Mouse (Mus musculus): ENCODE measurements around the gene Slc25a12. TPM values are rescaled to one million over a fixed set of nuclear protein-coding genes. Genes with fewer than 3 reads are reported as not detected.

Gene Slc25a12
- total and polyA plus RNA-seq, 2 experiments from 2014 or later = 106 to 116 TPM

DNA sequence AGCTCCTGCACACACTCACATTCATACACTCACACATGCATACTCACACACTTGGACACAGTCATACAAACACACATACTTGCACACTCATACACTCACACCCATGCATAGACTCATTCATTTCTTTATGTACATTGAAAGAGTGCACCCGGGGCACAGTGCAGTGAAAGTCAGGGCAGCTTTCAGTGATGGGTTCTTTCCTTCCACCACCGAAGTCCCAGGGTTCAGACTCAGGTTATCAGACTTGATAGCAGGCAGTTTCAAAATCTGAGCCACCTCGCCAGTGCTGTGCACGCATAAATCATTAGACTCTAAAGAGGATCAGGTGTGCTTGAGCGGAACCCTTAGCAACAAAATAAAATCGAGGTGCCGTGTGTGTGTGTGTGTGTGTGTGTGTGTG is 17.4 kb downstream of the Slc25a12 start:
- H3K4me1 ChIP-seq (ENCODE audit: insufficient read depth) = no peaks in the 10 kb centered on the region
- H3K27me3 ChIP-seq (ENCODE audit: insufficient read depth, low read length) = no peaks in the 10 kb centered on the region
- ATAC-seq (no peak), DNase-seq (no peak)
- no peaks in the 10 kb centered on the region for H3K9me3 ChIP-seq (ENCODE audit: low read length)
- H3K4me3 ChIP-seq (ENCODE audit: low read depth, low read length) = no peak overlapping the region
- H3K9ac ChIP-seq = no peak overlapping the region
- H3K36me3 ChIP-seq (ENCODE audit: insufficient read depth) = no peaks in the 10 kb centered on the region
- no peak overlapping the region for H3K4me2 ChIP-seq (ENCODE audit: low read depth)
- WGBS = 86% methylated on average over 7 of the region's 7 CpGs
- H3K27ac ChIP-seq (ENCODE audit: low read depth, low read length) = no peak overlapping the region
- no peak for TF ChIP-seq CTCF (IDR thresholded peaks at IDR 0.05; ENCODE audit: low read depth)

- Histone ChIP-seq H3K4me3 (ENCODE audit: low read depth, low read length) (no peak overlapping the region), H3K4me1 (ENCODE audit: insufficient read depth) (no peaks in the 10 kb centered on the region), H3K4me2 (ENCODE audit: low read depth) (no peak overlapping the region), H3K27me3 (ENCODE audit: insufficient read depth, low read length) (no peaks in the 10 kb centered on the region), H3K9me3 (ENCODE audit: low read length) (no peaks in the 10 kb centered on the region), H3K9ac (no peak overlapping the region), H3K27ac (ENCODE audit: low read depth, low read length) (no peak overlapping the region), H3K36me3 (ENCODE audit: insufficient read depth) (no peaks in the 10 kb centered on the region)
- TF ChIP-seq CTCF (IDR thresholded peaks at IDR 0.05; ENCODE audit: low read depth) = no peak
- ATAC-seq (no peak), DNase-seq (no peak)
- 80% methylated on average over 2 of the region's 2 CpGs for WGBS
Observed at GRCm38 (mm10) chr2:71349511-71349910, 18.0 kb downstream of the Slc25a12 start.

GRCm38 (mm10) chr2:71347732-71348490 is 19.6 kb downstream of the Slc25a12 start:
- H3K4me3 ChIP-seq (ENCODE audit: low read depth, low read length) = no peak overlapping the region
- WGBS = 94% methylated on average over 20 of the region's 20 CpGs

GRCm38 (mm10) chr2:71347160-71347559 is 20.4 kb downstream of the Slc25a12 start:
- 92% methylated on average over 10 of the region's 10 CpGs for WGBS
- DNase-seq = no peak

More at GRCm38 (mm10) chr2:71347732-71348490, 19.6 kb downstream of the Slc25a12 start:
- H3K4me1 ChIP-seq (ENCODE audit: insufficient read depth) = no peaks in the 10 kb centered on the region
- no peak overlapping the region for H3K4me2 ChIP-seq (ENCODE audit: low read depth)
- no peaks in the 10 kb centered on the region for H3K27me3 ChIP-seq (ENCODE audit: insufficient read depth, low read length)
- H3K36me3 ChIP-seq (ENCODE audit: insufficient read depth) = 0 out of 2 replicates have a peak, but pooled peaks cover 4% of the 10 kb centered on the region
- no peak overlapping the region for H3K9ac ChIP-seq
- TF ChIP-seq CTCF (IDR thresholded peaks at IDR 0.05; ENCODE audit: low read depth) = no peak
- no peak overlapping the region for H3K27ac ChIP-seq (ENCODE audit: low read depth, low read length)
- no peaks in the 10 kb centered on the region for H3K9me3 ChIP-seq (ENCODE audit: low read length)
- ATAC-seq = no peak
- no peak for DNase-seq

DNA sequence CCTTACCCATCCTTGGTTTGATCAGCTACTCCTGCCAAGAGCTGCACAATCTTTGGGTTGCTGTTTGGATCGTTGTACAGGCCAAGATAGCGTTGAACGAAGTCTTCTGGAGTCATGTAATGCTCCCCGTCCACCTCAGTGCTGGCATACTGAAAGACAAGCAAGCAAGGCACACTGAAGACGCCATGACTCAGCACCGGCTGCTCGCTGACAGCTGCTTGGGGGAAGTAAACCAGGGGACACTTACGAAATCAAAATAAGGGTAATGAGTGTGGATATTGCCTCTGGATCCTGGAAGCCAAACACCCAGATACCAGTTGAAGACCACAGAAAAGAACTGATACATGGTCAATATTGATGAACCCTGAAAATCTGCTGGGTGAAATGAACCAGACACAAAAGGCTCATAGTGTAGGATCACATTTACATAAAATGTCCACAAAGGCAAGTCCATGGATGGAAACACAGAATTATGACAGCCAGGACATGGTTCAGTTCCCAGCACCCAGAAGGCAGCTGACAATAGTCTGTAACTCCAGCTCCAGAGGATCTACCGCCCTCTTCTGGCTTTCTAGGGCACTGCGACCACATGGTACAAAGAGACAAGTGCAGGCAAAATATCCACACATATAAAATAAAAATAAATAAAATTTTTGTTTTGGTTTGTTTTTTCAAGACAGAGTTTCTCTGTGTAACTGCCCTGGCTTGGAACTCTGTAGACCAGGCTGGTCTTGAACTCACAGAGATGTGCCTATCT is 23.5 kb downstream of the Slc25a12 start:
- TF ChIP-seq CTCF (IDR thresholded peaks at IDR 0.05; ENCODE audit: low read depth) = peak; percentile 18; the same call in 1 of the 2 replicates
- Histone ChIP-seq H3K36me3 (ENCODE audit: insufficient read depth) (peaks cover 4% of the 10 kb centered on the region; the same call in 1 of the 2 replicates), H3K9me3 (ENCODE audit: low read length) (no peaks in the 10 kb centered on the region), H3K4me3 (ENCODE audit: low read depth, low read length) (no peak overlapping the region), H3K4me1 (ENCODE audit: insufficient read depth) (no peaks in the 10 kb centered on the region; the same call in 1 of the 2 replicates), H3K27me3 (ENCODE audit: insufficient read depth, low read length) (no peaks in the 10 kb centered on the region), H3K9ac (no peak overlapping the region), H3K4me2 (ENCODE audit: low read depth) (no peak overlapping the region), H3K27ac (ENCODE audit: low read depth, low read length) (no peak overlapping the region)
- no peak for ATAC-seq
- DNase-seq = no peak
- WGBS = 94% methylated on average over 10 of the region's 10 CpGs

More at GRCm38 (mm10) chr2:71347160-71347559, 20.4 kb downstream of the Slc25a12 start:
- Histone ChIP-seq H3K4me2 (ENCODE audit: low read depth) (no peak overlapping the region), H3K27ac (ENCODE audit: low read depth, low read length) (no peak overlapping the region), H3K4me1 (ENCODE audit: insufficient read depth) (no peaks in the 10 kb centered on the region), H3K9ac (no peak overlapping the region), H3K9me3 (ENCODE audit: low read length) (no peaks in the 10 kb centered on the region), H3K36me3 (ENCODE audit: insufficient read depth) (peaks cover 4% of the 10 kb centered on the region; the same call in 1 of the 2 replicates), H3K27me3 (ENCODE audit: insufficient read depth, low read length) (no peaks in the 10 kb centered on the region), H3K4me3 (ENCODE audit: low read depth, low read length) (no peak overlapping the region)
- no peak for TF ChIP-seq CTCF (IDR thresholded peaks at IDR 0.05; ENCODE audit: low read depth)
- no peak for ATAC-seq

DNA sequence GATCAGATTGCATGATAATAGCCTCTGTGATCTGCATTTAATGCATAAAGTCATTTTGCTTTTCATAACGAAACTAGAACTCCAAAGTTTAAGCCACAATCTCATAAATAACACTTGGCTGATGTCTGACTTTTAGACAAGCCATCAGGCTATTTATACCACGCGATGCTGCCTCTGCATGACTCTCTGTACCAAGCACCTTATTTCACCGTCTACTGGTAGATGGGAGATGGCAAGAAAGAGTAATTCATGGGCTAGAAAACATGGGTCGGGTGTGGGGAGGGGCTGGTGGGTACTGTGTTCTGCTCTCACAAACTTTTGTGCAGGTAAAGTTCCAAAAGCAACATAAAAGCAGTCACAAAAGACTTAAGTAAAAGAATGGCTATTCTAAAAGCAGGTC is 27.4 kb downstream of the Slc25a12 start:
- no peak for DNase-seq
- WGBS = 77% methylated on average over 5 of the region's 5 CpGs
- Histone ChIP-seq H3K27me3 (ENCODE audit: insufficient read depth, low read length) (no peaks in the 10 kb centered on the region), H3K9me3 (ENCODE audit: low read length) (no peaks in the 10 kb centered on the region), H3K4me3 (ENCODE audit: low read depth, low read length) (no peak overlapping the region), H3K36me3 (ENCODE audit: insufficient read depth) (peaks cover 9% of the 10 kb centered on the region; the same call in 1 of the 2 replicates), H3K4me1 (ENCODE audit: insufficient read depth) (no peaks in the 10 kb centered on the region; the same call in 1 of the 2 replicates), H3K9ac (no peak overlapping the region), H3K27ac (ENCODE audit: low read depth, low read length) (no peak overlapping the region), H3K4me2 (ENCODE audit: low read depth) (no peak overlapping the region)
- no peak for TF ChIP-seq CTCF (IDR thresholded peaks at IDR 0.05; ENCODE audit: low read depth)
- ATAC-seq = no peak
